Mouse (Mus musculus): ENCODE results near the gene Igtp. TPM values are rescaled to one million over a fixed set of nuclear protein-coding genes. Genes with fewer than 3 reads are reported as not detected.
"Not testable (repeated sequence)": the region's sequence is repeated elsewhere in the genome, so short reads cannot be mapped to it uniquely, and the experiment has no call there.

Gene Igtp
- total and polyA plus RNA-seq, 3 experiments: 70.3 to 143 (median 107) TPM

DNA sequence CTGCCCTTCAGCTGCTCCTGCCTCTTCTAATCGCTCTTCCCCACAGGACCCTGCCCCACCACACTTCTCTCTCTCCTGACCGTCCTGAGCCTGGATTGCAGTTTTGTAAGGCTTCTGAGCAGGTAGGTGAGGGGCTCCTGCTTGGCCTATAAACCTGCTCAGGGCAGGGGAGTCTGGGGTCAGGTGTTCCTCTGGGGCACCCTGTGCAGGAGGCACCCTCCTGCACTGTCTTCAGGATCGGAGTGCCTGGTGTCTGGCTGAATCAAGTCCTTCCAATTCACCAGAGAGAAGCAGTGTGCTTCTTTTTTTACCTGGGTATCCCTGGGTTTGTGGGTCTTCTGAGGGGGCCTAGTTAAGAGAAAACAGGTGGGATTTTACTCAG is 15.7 kb downstream of the Igtp start:
- DNase-seq (ENCODE audit: extremely low read depth); in situ Hi-C loops (cut with MboI; ENCODE audit: low pct_ligation_motif_present, low pct_unique_long_range_greater_than_20kb, low sequenced_read_pairs); dilution Hi-C loops (cut with MboI; ENCODE audit: extremely low pct_ligation_motif_present, extremely low pct_unique_long_range_greater_than_20kb, low sequenced_read_pairs); H3K9me3 ChIP-seq (replicated peaks; ENCODE audit: low read length); H3K79me2 ChIP-seq (replicated peaks; ENCODE audit: control insufficient read depth, extremely low read depth, insufficient read depth, poor library complexity, severe bottlenecking); H3K27me3 ChIP-seq (replicated peaks): not testable (repeated sequence)
- 0 out of 2 replicates have a peak overlapping the region, but pooled peaks have one; percentile 37 for H3K27ac ChIP-seq (ENCODE audit: insufficient read depth, low read depth)
- peaks cover 13 to 23% of the 10 kb centered on the region in 2 experiments for H3K36me3 ChIP-seq (replicated peaks in 1 of 2; ENCODE audit: control insufficient read depth in 1 of 2, insufficient read depth in 1 of 2, low read length in 1 of 2)
- H3K4me1 ChIP-seq (ENCODE audit: control insufficient read depth in 1 of 2, insufficient read depth in 2 of 2): peaks cover 27 to 66% of the 10 kb centered on the region in 2 experiments
- peak overlapping the region; percentile 93 for H3K4me2 ChIP-seq (ENCODE audit: insufficient read depth, low read depth, poor library complexity, severe bottlenecking)
- H3K4me3 ChIP-seq (replicated peaks in 1 of 3; ENCODE audit: low read depth in 2 of 3, low read length in 2 of 3, poor library complexity in 1 of 3): peak overlapping the region; percentile 51 to 69 (median 56)
- TF ChIP-seq POLR2A (IDR thresholded peaks at IDR 0.05; ENCODE audit: low read depth, low read length): peak; percentile 35; the same call in 1 of the 2 replicates
- peak overlapping the region; percentile 88 for H3K9ac ChIP-seq (ENCODE audit: insufficient read depth, low read depth)

DNA sequence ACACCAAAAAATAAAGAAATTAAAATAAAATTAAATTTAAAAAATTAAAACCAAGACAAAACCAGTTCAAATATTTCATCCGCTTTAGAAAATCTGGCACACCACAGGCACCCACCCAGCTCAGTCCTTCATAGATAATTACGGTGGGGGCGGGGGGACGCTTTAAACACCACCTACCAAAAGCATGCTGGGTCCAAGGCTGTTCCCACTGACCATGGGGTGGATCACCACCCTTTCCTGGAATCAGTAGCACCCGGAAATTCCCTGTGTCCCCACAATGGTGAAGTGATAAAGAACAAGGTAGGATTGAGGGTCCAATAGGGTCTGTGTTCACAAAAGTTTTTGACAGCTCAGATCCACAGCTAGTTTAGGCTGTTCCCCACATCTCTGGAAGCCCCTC is 16.5 kb downstream of the Igtp start:
- peaks cover 10% of the 10 kb centered on the region for H3K79me2 ChIP-seq (replicated peaks; ENCODE audit: control insufficient read depth, extremely low read depth, insufficient read depth, poor library complexity, severe bottlenecking)
- peak overlapping the region; percentile 93 for H3K4me2 ChIP-seq (ENCODE audit: insufficient read depth, low read depth, poor library complexity, severe bottlenecking)
- no peak overlapping the region for H3K27ac ChIP-seq (ENCODE audit: insufficient read depth, low read depth)
- peak overlapping the region; percentile 88 for H3K9ac ChIP-seq (ENCODE audit: insufficient read depth, low read depth)
- no peak for DNase-seq (ENCODE audit: extremely low read depth)
- peak overlapping the region; percentile 39 to 56 (median 51) for H3K4me3 ChIP-seq (replicated peaks in 1 of 3; ENCODE audit: low read depth in 2 of 3, low read length in 2 of 3, poor library complexity in 1 of 3)
- in situ Hi-C loops (cut with MboI; ENCODE audit: low pct_ligation_motif_present, low pct_unique_long_range_greater_than_20kb, low sequenced_read_pairs) (no loop called here), dilution Hi-C loops (cut with MboI; ENCODE audit: extremely low pct_ligation_motif_present, extremely low pct_unique_long_range_greater_than_20kb, low sequenced_read_pairs) (no loop called here)
- peaks cover 21 to 58% of the 10 kb centered on the region in 2 experiments for H3K4me1 ChIP-seq (ENCODE audit: control insufficient read depth in 1 of 2, insufficient read depth in 2 of 2)
- peaks cover 13 to 31% of the 10 kb centered on the region in 2 experiments for H3K36me3 ChIP-seq (replicated peaks in 1 of 2; ENCODE audit: control insufficient read depth in 1 of 2, insufficient read depth in 1 of 2, low read length in 1 of 2)
- H3K27me3 ChIP-seq (replicated peaks): no peaks in the 10 kb centered on the region
- no peaks in the 10 kb centered on the region for H3K9me3 ChIP-seq (replicated peaks; ENCODE audit: low read length)
- TF ChIP-seq TBP (conservative IDR thresholded peaks at IDR 0.05; ENCODE audit: low read depth, low read length) (no peak), UBTF (IDR thresholded peaks at IDR 0.05; ENCODE audit: low read depth, low read length) (no peak), POLR2AphosphoS2 (IDR thresholded peaks at IDR 0.05; ENCODE audit: low read depth, low read length) (no peak), JUN (IDR thresholded peaks at IDR 0.05; ENCODE audit: insufficient read depth, low read depth, low read length) (no peak), KAT2A (IDR thresholded peaks at IDR 0.05; ENCODE audit: insufficient replicate concordance, low read length) (no peak), RCOR1 (conservative IDR thresholded peaks at IDR 0.05; ENCODE audit: low read depth, low read length) (no peak), MAX (IDR thresholded peaks at IDR 0.05; ENCODE audit: low read length) (no peak), CHD2 (IDR thresholded peaks at IDR 0.05; ENCODE audit: low read length) (0 out of 2 replicates have a peak, but pooled peaks have one; percentile 30), EP300 (IDR thresholded peaks at IDR 0.05; ENCODE audit: low read length) (no peak), SMC3 (IDR thresholded peaks at IDR 0.05; ENCODE audit: low read depth, low read length) (no peak), RAD21 (IDR thresholded peaks at IDR 0.05; ENCODE audit: low read depth, low read length) (no peak), BHLHE40 (IDR thresholded peaks at IDR 0.05; ENCODE audit: low read depth, low read length) (0 out of 2 replicates have a peak, but pooled peaks have one; percentile 25), HCFC1 (IDR thresholded peaks at IDR 0.05; ENCODE audit: low read depth, low read length) (no peak), SIN3A (IDR thresholded peaks at IDR 0.05; ENCODE audit: low read length) (peak; percentile 54; the same call in 1 of the 2 replicates), USF2 (conservative IDR thresholded peaks at IDR 0.05; ENCODE audit: low read depth, low read length) (no peak), E2F4 (IDR thresholded peaks at IDR 0.05; ENCODE audit: insufficient replicate concordance, low read depth, low read length) (no peak), NELFE (IDR thresholded peaks at IDR 0.05; ENCODE audit: low read depth, low read length) (no peak)

Data from CH12.LX (cell line).